Mouse (Mus musculus) kidney, postnatal 10 days (tissue): ENCODE measurements at regions not wholly inside any gene's neighbourhood (a gene's known extent, or its start where the extent isn't known, plus 50 kb on each side); places are given as distances from the start of the nearest gene placed in this dataset.

ENCODE experiments used
- DNase-seq: peaks from one replicate; pipeline ENCODE4 v3.0.0; 2021; ENCODE audit warnings: mixed read lengths

- DNase-seq = no peak
These were observed 77.4 kb upstream of the Zfhx3 start for GRCm38 (mm10) chr8:107864802-107865651.

GRCm38 (mm10) chr8:107865744-107866143 lies 76.7 kb upstream of the Zfhx3 start:
- DNase-seq = no peak

GRCm38 (mm10) chr8:107871718-107872117 lies 70.7 kb upstream of the Zfhx3 start:
- no peak for DNase-seq

- no peak for DNase-seq
These were observed 70.3 kb upstream of the Zfhx3 start for GRCm38 (mm10) chr8:107872121-107872520.

- DNase-seq = no peak
These were observed 66.0 kb upstream of the Zfhx3 start for GRCm38 (mm10) chr8:107876455-107876854.

GRCm38 (mm10) chr8:107881851-107882250 lies 60.6 kb upstream of the Zfhx3 start:
- peak; percentile 85 for DNase-seq

- no peak for DNase-seq
These were observed 56.9 kb upstream of the Zfhx3 start for GRCm38 (mm10) chr8:107885547-107885946.

- DNase-seq = peak; percentile 66
These were observed 56.5 kb upstream of the Zfhx3 start for GRCm38 (mm10) chr8:107885971-107886370.

- no peak for DNase-seq
These were observed 55.8 kb upstream of the Zfhx3 start for GRCm38 (mm10) chr8:107886516-107887253.

- no peak for DNase-seq
These were observed 55.1 kb upstream of the Zfhx3 start for GRCm38 (mm10) chr8:107887333-107887732.

- no peak for DNase-seq
These were observed 51.5 kb upstream of the Zfhx3 start for GRCm38 (mm10) chr8:107890922-107891321.
